Mouse (Mus musculus) B cell, adult 62 days (primary cell): ENCODE results near the gene Srgap2. TPM values are rescaled to one million over a fixed set of nuclear protein-coding genes. Genes with fewer than 3 reads are reported as not detected.

Experiments used
- total RNA-seq: library from RNA; stranded (reverse); gene quantifications from 4 replicates; pipeline ENCODE4 v1.2.4, GENCODE M21; 2023

Srgap2 gene
- total RNA-seq: 27.9 to 35.4 TPM (median 30.3 TPM) in 4 replicates

GRCm38 (mm10) chr1:131527281-131528080 lies at the start of gene Srgap2, which contains the start of gene Fam72a:
Srgap2 (minus strand) TSS chr1:131527352.
Fam72a (plus strand) TSS chr1:131527903.

GRCm38 (mm10) chr1:131279456-131279776 lies 247.7 kb downstream of the Srgap2 start, which contains the start of gene Ikbke:
Ikbke (minus strand) TSS chr1:131279606.

GRCm38 (mm10) chr1:131245089-131245856 lies 281.9 kb downstream of the Srgap2 start, which contains the start of gene Rassf5:
Rassf5 (minus strand) TSS chr1:131245258.

Other genes with a start within 250 kb of the Srgap2 start
- 19.1 to 24.0 TPM (median 22.1 TPM) in 4 replicates for gene Ikbke, start 247.7 kb downstream of the Srgap2 start, total RNA-seq
- 0.27 to 0.56 TPM (median 0.52 TPM) in 3 of 4 replicates, not detected in the other for gene Fam72a, start 551 bp upstream of the Srgap2 start, total RNA-seq
- gene Avpr1b, start 71.9 kb upstream of the Srgap2 start, total RNA-seq: not detected in 4 replicates
- gene Ctse, start 111.0 kb upstream of the Srgap2 start, total RNA-seq: 115 to 128 TPM (median 125 TPM) in 4 replicates
- gene Rab7b, start 161.3 kb upstream of the Srgap2 start, total RNA-seq: 0.12 to 1.4 TPM (median 0.52 TPM) in 4 replicates
- gene Slc26a9, start 216.7 kb upstream of the Srgap2 start, total RNA-seq: 0.12 to 0.20 TPM (median 0.15 TPM) in 3 of 4 replicates, not detected in the other